Mouse (Mus musculus): ENCODE measurements at regions not wholly inside any gene's neighbourhood (a gene's known extent, or its start where the extent isn't known, plus 50 kb on each side); places are given as distances from the start of the nearest gene placed in this dataset.

DNA sequence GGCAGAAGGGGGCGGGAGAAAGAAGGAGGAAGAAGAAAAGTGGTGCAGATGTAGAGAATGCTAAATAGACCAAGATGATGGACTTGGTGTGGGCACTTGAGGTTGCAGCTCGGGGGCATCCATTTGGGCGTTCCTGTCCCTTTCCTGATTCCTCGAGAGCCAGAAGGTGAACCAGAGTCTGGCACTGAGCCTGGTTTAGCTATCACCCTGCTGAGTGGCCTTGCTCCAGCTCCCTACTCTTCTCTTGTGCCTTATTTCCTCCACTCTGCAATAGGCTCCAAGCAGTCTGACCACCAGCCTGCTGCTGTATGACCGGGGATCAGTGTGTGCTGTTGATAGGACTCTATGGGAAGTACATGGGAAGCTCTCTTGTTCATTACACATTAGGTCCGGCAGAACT lies 68.1 kb downstream of the Efnb1 start:
- Histone ChIP-seq H3K4me1 (replicated peaks; ENCODE audit: control insufficient read depth, insufficient read depth, low read length) (no peaks in the 10 kb centered on the region), H3K9me3 (ENCODE audit: control insufficient read depth) (no peaks in the 10 kb centered on the region), H3K27ac (ENCODE audit: low read depth, low read length) (no peak overlapping the region), H3K36me3 (ENCODE audit: control insufficient read depth, insufficient read depth) (no peaks in the 10 kb centered on the region), H3K9ac (ENCODE audit: low read depth, low read length) (no peak overlapping the region), H3K4me2 (replicated peaks; ENCODE audit: low read depth) (no peak overlapping the region), H3K27me3 (replicated peaks; ENCODE audit: control insufficient read depth, insufficient read depth, low read length) (no peaks in the 10 kb centered on the region), H3K4me3 (ENCODE audit: low read depth, low read length) (no peak overlapping the region)
- no peak for ATAC-seq
- TF ChIP-seq CTCF (IDR thresholded peaks at IDR 0.05; ENCODE audit: low read depth) = no peak
- WGBS = 76% methylated on average over 6 of the region's 6 CpGs

DNA sequence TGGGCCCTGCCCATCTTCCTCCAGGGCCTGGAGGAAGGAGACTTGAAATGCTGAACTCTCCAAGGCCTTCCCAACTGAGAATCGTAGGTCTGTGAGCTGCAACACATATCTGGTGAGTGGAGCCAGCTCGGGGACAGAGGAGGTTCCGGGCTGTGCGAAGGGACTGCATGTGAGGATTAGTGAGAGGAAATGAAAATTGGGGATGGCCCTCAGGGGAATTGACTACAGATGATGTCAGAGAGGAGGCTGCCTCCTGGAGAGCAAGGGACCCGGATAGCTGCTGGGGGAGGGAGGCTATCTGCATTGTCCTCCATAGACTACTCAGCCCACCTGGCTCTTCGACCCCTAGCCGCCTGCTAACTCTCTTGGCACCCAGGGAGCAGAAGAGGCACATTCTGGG lies 65.2 kb downstream of the Efnb1 start:
- Histone ChIP-seq H3K36me3 (ENCODE audit: control insufficient read depth, insufficient read depth) (no peaks in the 10 kb centered on the region), H3K9me3 (ENCODE audit: control insufficient read depth) (no peaks in the 10 kb centered on the region), H3K4me1 (replicated peaks; ENCODE audit: control insufficient read depth, insufficient read depth, low read length) (no peaks in the 10 kb centered on the region), H3K27me3 (replicated peaks; ENCODE audit: control insufficient read depth, insufficient read depth, low read length) (0 out of 2 replicates have a peak, but pooled peaks cover 4% of the 10 kb centered on the region), H3K27ac (ENCODE audit: low read depth, low read length) (no peak overlapping the region), H3K9ac (ENCODE audit: low read depth, low read length) (no peak overlapping the region), H3K4me2 (replicated peaks; ENCODE audit: low read depth) (no peak overlapping the region), H3K4me3 (ENCODE audit: low read depth, low read length) (no peak overlapping the region)
- no peak for TF ChIP-seq CTCF (IDR thresholded peaks at IDR 0.05; ENCODE audit: low read depth)
- ATAC-seq = no peak
- 87% methylated on average over 7 of the region's 7 CpGs for WGBS

- H3K4me2 ChIP-seq (replicated peaks; ENCODE audit: low read depth) = no peak overlapping the region
- WGBS = 69% methylated on average over 5 of the region's 5 CpGs
These were observed 63.7 kb downstream of the Efnb1 start for GRCm38 (mm10) chrX:99199669-99200068.

DNA sequence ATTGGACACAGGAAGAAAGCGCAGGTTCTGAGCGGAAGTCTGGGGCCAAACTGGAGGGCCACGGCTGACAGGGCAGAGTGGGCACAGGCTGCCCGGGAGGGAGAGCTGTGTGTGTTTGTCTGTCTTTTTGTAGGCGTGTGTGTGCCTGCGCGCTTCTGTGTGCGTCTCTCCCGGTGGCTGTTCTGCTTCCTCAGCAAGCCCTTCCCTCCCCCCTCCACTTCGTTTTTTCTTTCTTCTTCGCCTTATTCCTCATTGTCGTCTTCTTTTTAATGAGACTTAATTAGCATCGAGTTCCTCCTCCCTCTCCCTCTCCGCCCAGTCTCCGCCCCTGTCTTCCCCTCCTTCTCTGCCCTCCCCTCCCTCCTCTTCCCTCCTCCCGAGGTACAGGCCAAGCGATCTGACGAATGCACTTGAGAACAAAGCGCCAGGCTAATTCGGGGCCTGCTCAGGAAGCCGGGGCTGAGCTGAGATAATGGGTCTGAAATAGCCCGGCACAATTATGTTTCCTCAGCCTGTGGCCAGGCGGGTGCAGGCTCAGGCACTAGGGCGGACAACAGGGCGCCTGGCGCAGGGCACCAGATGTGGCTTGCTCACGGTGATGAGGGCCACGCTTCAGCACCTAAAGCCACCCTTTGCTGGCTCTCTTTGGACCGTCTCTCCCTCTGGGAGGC lies 63.2 kb downstream of the Efnb1 start:
- Histone ChIP-seq H3K4me3 (ENCODE audit: low read depth, low read length) (peak overlapping the region; percentile 14; the same call in 1 of the 2 replicates), H3K36me3 (ENCODE audit: control insufficient read depth, insufficient read depth) (no peaks in the 10 kb centered on the region), H3K4me1 (replicated peaks; ENCODE audit: control insufficient read depth, insufficient read depth, low read length) (no peaks in the 10 kb centered on the region), H3K27ac (ENCODE audit: low read depth, low read length) (peak overlapping the region; percentile 35; the same call in 1 of the 2 replicates), H3K27me3 (replicated peaks; ENCODE audit: control insufficient read depth, insufficient read depth, low read length) (0 out of 2 replicates have a peak, but pooled peaks cover 4% of the 10 kb centered on the region), H3K9ac (ENCODE audit: low read depth, low read length) (no peak overlapping the region; the same call in 1 of the 2 replicates), H3K9me3 (ENCODE audit: control insufficient read depth) (no peaks in the 10 kb centered on the region), H3K4me2 (replicated peaks; ENCODE audit: low read depth) (peak overlapping the region; percentile 60)
- peak; percentile 78 for ATAC-seq
- 35% methylated on average over 29 of the region's 29 CpGs for WGBS
- TF ChIP-seq CTCF (IDR thresholded peaks at IDR 0.05; ENCODE audit: low read depth) = no peak

More at GRCm38 (mm10) chrX:99199669-99200068, 63.7 kb downstream of the Efnb1 start:
- no peaks in the 10 kb centered on the region for H3K4me1 ChIP-seq (replicated peaks; ENCODE audit: control insufficient read depth, insufficient read depth, low read length)
- H3K4me3 ChIP-seq (ENCODE audit: low read depth, low read length) = no peak overlapping the region
- H3K9me3 ChIP-seq (ENCODE audit: control insufficient read depth) = no peaks in the 10 kb centered on the region
- peak overlapping the region; percentile 35; the same call in 1 of the 2 replicates for H3K27ac ChIP-seq (ENCODE audit: low read depth, low read length)
- no peaks in the 10 kb centered on the region for H3K36me3 ChIP-seq (ENCODE audit: control insufficient read depth, insufficient read depth)
- no peak overlapping the region for H3K9ac ChIP-seq (ENCODE audit: low read depth, low read length)
- H3K27me3 ChIP-seq (replicated peaks; ENCODE audit: control insufficient read depth, insufficient read depth, low read length) = 0 out of 2 replicates have a peak, but pooled peaks cover 4% of the 10 kb centered on the region
- no peak for TF ChIP-seq CTCF (IDR thresholded peaks at IDR 0.05; ENCODE audit: low read depth)
- peak; percentile 3; the same call in 1 of the 2 replicates for ATAC-seq
